Mouse (Mus musculus) liver, adult 2 months (tissue): ENCODE data around the gene Pparg. TPM values are rescaled to one million over a fixed set of nuclear protein-coding genes. Genes with fewer than 3 reads are reported as not detected.

ENCODE experiments used
- DNase-seq: peaks from one replicate; pipeline ENCODE4 v3.0.0-alpha.2; 2011; ENCODE audit warnings: low read depth, low spot score; ENCODE audit errors: extremely low read depth
- H3K27ac ChIP-seq: fragments of 200-500 bp; replicated peaks from 2 replicates; pipeline ENCODE4 v1.5.1; 2012; ENCODE audit warnings: low read depth, mild to moderate bottlenecking, control low read depth, inconsistent platforms, low read length; ENCODE audit not compliant: insufficient read depth
- H3K27me3 ChIP-seq: fragments of 200-500 bp; 2 replicates; pipeline ENCODE4 v1.6.1; 2012; ENCODE audit warnings: mild to moderate bottlenecking, moderate library complexity, low read length, inconsistent platforms; ENCODE audit not compliant: control insufficient read depth, insufficient read depth
- H3K36me3 ChIP-seq: fragments of 200-500 bp; 2 replicates; pipeline ENCODE4 v1.6.1; 2012; ENCODE audit warnings: low read length, inconsistent platforms; ENCODE audit not compliant: control insufficient read depth, insufficient read depth
- H3K4me1 ChIP-seq: fragments of 200-500 bp; 2 replicates; pipeline ENCODE4 v1.6.1; 2011; ENCODE audit warnings: low read length; ENCODE audit not compliant: control insufficient read depth, insufficient read depth
- H3K4me3 ChIP-seq: fragments of 200-500 bp; 2 replicates; pipeline ENCODE4 v1.5.1; 2011; ENCODE audit warnings: low read depth, mild to moderate bottlenecking, control low read depth, low read length, moderate library complexity; ENCODE audit not compliant: insufficient read depth
- H3K79me2 ChIP-seq: fragments of 200-500 bp; 2 replicates; pipeline ENCODE4 v1.6.1; 2012; ENCODE audit warnings: inconsistent platforms, mild to moderate bottlenecking, low read length, moderate library complexity; ENCODE audit not compliant: control insufficient read depth, insufficient read depth
- H3K9ac ChIP-seq: fragments of 200-500 bp; 2 replicates; pipeline ENCODE4 v1.6.1; 2012; ENCODE audit warnings: low read depth, mild to moderate bottlenecking, control low read depth, inconsistent platforms, low read length
- CTCF ChIP-seq: fragments of 200-500 bp; IDR thresholded peaks from 2 replicates; pipeline ENCODE4 v1.5.1; 2011; ENCODE audit warnings: low read depth, low read length, control low read depth
- POLR2A ChIP-seq: fragments of 200-500 bp; IDR thresholded peaks from 2 replicates; pipeline ENCODE4 v1.6.1; 2011; ENCODE audit warnings: low read length, control low read depth; ENCODE audit not compliant: insufficient read depth; ENCODE audit errors: extremely low read depth
- WGBS: fragments of 180-500 bp; shearing (Covaris S2); methylation state at CpG from one replicate; pipeline ENCODE4 v1.1.7; 2018; 5-methylcytosine and 5-hydroxymethylcytosine counted together
- polyA plus RNA-seq: library from polyadenylated mRNA; depleted of rRNA; stranded (reverse); fragments of >200 nt; gene quantifications from 2 replicates; pipeline ENCODE4 v1.2.3, GENCODE M21; 2012
- total RNA-seq: library from RNA; depleted of rRNA; stranded (reverse); fragments of >200 nt; gene quantifications from 2 replicates; pipeline ENCODE4 v1.2.3, GENCODE M21; 2014

The Pparg gene
- total and polyA plus RNA-seq, 2 experiments: 6.2 to 8.9 TPM

- H3K9ac ChIP-seq: peak overlapping the region; percentile 2; the same call in 1 of the 2 replicates
- H3K27ac ChIP-seq: peak overlapping the region; percentile 59
- no peaks in the 10 kb centered on the region for H3K79me2 ChIP-seq
- 3% methylated on average over 16 of the region's 16 CpGs for WGBS
- H3K36me3 ChIP-seq: no peaks in the 10 kb centered on the region
- peaks cover 22% of the 10 kb centered on the region for H3K4me1 ChIP-seq
- no peak for TF ChIP-seq POLR2A
- TF ChIP-seq CTCF: no peak
- no peaks in the 10 kb centered on the region; the same call in 1 of the 2 replicates for H3K27me3 ChIP-seq
- no peak overlapping the region for H3K4me3 ChIP-seq
- DNase-seq: peak; percentile 92
Observed at GRCm38 (mm10) chr6:115462743-115463337, 102.1 kb downstream of the Pparg start.

- TF ChIP-seq CTCF (no peak), POLR2A (no peak)
- Histone ChIP-seq H3K4me3 (no peak overlapping the region), H3K27ac (peak overlapping the region; percentile 59), H3K4me1 (peaks cover 23% of the 10 kb centered on the region), H3K9ac (no peak overlapping the region), H3K36me3 (no peaks in the 10 kb centered on the region), H3K27me3 (no peaks in the 10 kb centered on the region; the same call in 1 of the 2 replicates), H3K79me2 (no peaks in the 10 kb centered on the region)
- 40% methylated on average over 2 of the region's 2 CpGs for WGBS
- no peak for DNase-seq
Observed at GRCm38 (mm10) chr6:115463338-115463737, 102.6 kb downstream of the Pparg start.

- no peaks in the 10 kb centered on the region; the same call in 1 of the 2 replicates for H3K27me3 ChIP-seq
- peak overlapping the region; percentile 88 for H3K27ac ChIP-seq
- H3K79me2 ChIP-seq: no peaks in the 10 kb centered on the region
- TF ChIP-seq CTCF (no peak), POLR2A (no peak)
- peaks cover 30% of the 10 kb centered on the region for H3K4me1 ChIP-seq
- H3K36me3 ChIP-seq: no peaks in the 10 kb centered on the region
- H3K9ac ChIP-seq: no peak overlapping the region
- H3K4me3 ChIP-seq: no peak overlapping the region
- DNase-seq: peak; percentile 48
- 41% methylated on average over 3 of the region's 3 CpGs for WGBS
Observed at GRCm38 (mm10) chr6:115464661-115465060, 103.9 kb downstream of the Pparg start.

- no peaks in the 10 kb centered on the region for H3K36me3 ChIP-seq
- H3K27me3 ChIP-seq: no peaks in the 10 kb centered on the region; the same call in 1 of the 2 replicates
- peak; percentile 98 for DNase-seq
- TF ChIP-seq CTCF (no peak), POLR2A (no peak)
- peak overlapping the region; percentile 88 for H3K27ac ChIP-seq
- no peak overlapping the region for H3K9ac ChIP-seq
- H3K79me2 ChIP-seq: no peaks in the 10 kb centered on the region
- no peak overlapping the region for H3K4me3 ChIP-seq
- H3K4me1 ChIP-seq: peaks cover 36% of the 10 kb centered on the region
- WGBS: 37% methylated on average over 2 of the region's 2 CpGs
Observed at GRCm38 (mm10) chr6:115465463-115465862, 104.7 kb downstream of the Pparg start.

- H3K27ac ChIP-seq: peak overlapping the region; percentile 79
- TF ChIP-seq CTCF: no peak
- TF ChIP-seq POLR2A: no peak
- no peak overlapping the region for H3K9ac ChIP-seq
- peaks cover 39% of the 10 kb centered on the region for H3K4me1 ChIP-seq
- H3K36me3 ChIP-seq: no peaks in the 10 kb centered on the region
- H3K79me2 ChIP-seq: no peaks in the 10 kb centered on the region
- H3K4me3 ChIP-seq: no peak overlapping the region
- DNase-seq: no peak
- no peaks in the 10 kb centered on the region; the same call in 1 of the 2 replicates for H3K27me3 ChIP-seq
- WGBS: 28% methylated on average over 4 of the region's 4 CpGs
Observed at GRCm38 (mm10) chr6:115465876-115466275, 105.1 kb downstream of the Pparg start.

- Histone ChIP-seq H3K27me3 (no peaks in the 10 kb centered on the region; the same call in 1 of the 2 replicates), H3K4me1 (peaks cover 39% of the 10 kb centered on the region), H3K9ac (no peak overlapping the region), H3K4me3 (no peak overlapping the region), H3K79me2 (no peaks in the 10 kb centered on the region), H3K27ac (0 out of 2 replicates have a peak overlapping the region, but pooled peaks have one; percentile 79), H3K36me3 (no peaks in the 10 kb centered on the region)
- TF ChIP-seq CTCF (no peak), POLR2A (no peak)
- DNase-seq: peak; percentile 98
- WGBS: 22% methylated on average over 3 of the region's 3 CpGs
Observed at GRCm38 (mm10) chr6:115466601-115467000, 105.8 kb downstream of the Pparg start.
